Mouse (Mus musculus): ENCODE measurements around the gene Olfr320.

GRCm38 (mm10) chr11:58669252-58669651 is 11.6 kb upstream of the Olfr320 start:
- TF ChIP-seq CTCF (IDR thresholded peaks at IDR 0.05) (no peak), EP300 (IDR thresholded peaks at IDR 0.05) (no peak)

Measured in lung, postnatal 0 days (tissue).